Mouse (Mus musculus) heart, postnatal 36 days (tissue): Measurements from ENCODE around the gene Ptpro. TPM values are rescaled to one million over a fixed set of nuclear protein-coding genes. Genes with fewer than 3 reads are reported as not detected.
A peak's percentile ranks its signal among the peaks of the same experiment; 100 is the strongest.

ENCODE experiments used
- DNase-seq, 2 experiments: peaks; one replicate each; pipeline ENCODE4 v3.0.0; 2021 to 2022
- intact Hi-C: fragments of 180-260 bp; cut with DNase I; formaldehyde crosslinking; loops from one replicate; pipeline ENCODE4 v1.15.1; 2025
- total RNA-seq, 2 experiments: library from RNA; stranded (reverse); gene quantifications; 2 replicates each; pipeline ENCODE4 v1.2.3; 2021

Ptpro gene
- total RNA-seq, 2 experiments from 2014 or later: 3.6 to 3.9 TPM

DNA sequence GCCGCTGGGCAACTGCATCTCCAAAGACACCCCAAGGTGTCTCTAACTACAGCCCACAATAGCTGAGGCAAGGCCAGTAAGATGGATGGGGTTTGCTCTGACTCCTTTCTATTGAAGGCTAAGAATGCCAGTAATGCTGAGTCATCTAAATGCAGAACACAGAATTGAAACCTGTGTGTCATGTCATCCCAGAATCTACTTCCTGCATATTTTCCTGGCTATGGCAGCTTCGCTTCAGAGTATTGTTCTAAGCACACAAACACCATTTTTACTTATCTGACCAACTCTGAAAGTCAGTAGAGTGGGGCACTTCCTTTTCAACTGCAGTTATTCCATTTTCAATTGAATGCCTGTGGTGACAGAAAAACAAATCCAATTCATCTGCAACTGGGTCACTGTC is 40.3 kb downstream of the Ptpro start:
- intact Hi-C loops: no loop called here
- no peak for DNase-seq

DNA sequence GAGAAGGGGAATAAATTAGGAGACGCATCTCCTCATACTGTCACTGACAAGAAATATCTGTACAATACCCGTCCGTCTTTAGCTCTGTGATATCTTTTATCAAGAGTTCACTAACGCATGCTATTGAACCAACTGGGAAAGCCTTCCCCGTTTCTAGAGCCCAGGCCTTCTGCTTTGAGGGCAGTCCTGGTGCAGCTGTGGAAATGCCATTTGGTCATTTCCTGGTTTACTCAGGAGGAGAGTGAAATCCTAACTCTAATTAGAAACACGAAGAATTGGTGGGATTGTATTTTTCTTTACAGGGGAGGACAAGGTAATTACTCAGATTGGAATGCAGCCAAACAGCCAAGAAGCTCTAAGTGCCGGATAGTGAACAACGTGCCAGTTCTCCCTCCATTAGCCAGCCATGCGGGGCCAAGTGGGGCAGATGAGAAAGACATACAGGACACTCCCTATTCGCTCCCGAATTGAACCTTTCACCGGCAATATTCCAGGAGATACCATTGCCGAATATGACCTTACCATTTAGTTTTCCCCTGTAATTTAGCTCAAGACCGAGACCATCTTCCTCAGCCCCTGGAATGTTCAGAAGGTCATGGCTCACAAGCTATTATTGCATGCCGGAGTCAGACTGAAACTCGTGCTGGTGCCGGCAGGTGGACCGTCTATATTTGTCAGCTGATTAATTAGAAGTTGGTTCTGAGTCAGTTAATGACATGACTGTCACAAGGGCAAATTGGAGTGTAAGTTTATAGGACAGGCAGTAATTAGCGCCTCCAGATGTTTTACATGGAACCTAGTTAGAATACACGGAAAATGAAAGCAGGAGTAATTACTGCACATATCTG is 43.1 kb downstream of the Ptpro start:
- intact Hi-C loops: no loop called here
- DNase-seq: no peak

- intact Hi-C loops: no loop called here
- no peak for DNase-seq
These were observed 50.4 kb downstream of the Ptpro start for GRCm38 (mm10) chr6:137302561-137302960.

- DNase-seq: no peak
- intact Hi-C loops: no loop called here
These were observed 51.7 kb downstream of the Ptpro start for GRCm38 (mm10) chr6:137303824-137304223.

- DNase-seq: no peak
- intact Hi-C loops: no loop called here
These were observed 63.1 kb downstream of the Ptpro start for GRCm38 (mm10) chr6:137315265-137315664.

- intact Hi-C loops: no loop called here
- DNase-seq: no peak
These were observed 64.2 kb downstream of the Ptpro start for GRCm38 (mm10) chr6:137316358-137316757.

DNA sequence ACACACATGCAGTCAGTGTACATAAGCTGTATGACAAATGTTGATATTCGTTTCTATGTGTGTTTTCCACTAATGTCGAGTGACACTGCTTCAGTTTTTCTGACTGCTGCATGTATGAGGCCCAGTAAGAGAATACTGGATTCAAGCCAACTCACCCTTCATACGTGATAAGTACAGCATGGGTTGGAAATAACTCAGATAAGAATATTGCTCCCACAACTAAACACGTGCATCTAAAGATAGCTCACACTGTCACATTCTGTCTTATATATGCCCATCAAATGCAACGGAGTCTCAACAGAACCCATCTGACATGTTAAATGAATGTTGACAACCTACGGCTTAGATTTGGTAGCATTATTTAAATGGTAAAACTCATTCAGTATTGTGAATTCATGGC is 65.4 kb downstream of the Ptpro start:
- intact Hi-C loops: no loop called here
- no peak for DNase-seq

- intact Hi-C loops: no loop called here
- DNase-seq: no peak
These were observed 66.2 kb downstream of the Ptpro start for GRCm38 (mm10) chr6:137318242-137318861.

DNA sequence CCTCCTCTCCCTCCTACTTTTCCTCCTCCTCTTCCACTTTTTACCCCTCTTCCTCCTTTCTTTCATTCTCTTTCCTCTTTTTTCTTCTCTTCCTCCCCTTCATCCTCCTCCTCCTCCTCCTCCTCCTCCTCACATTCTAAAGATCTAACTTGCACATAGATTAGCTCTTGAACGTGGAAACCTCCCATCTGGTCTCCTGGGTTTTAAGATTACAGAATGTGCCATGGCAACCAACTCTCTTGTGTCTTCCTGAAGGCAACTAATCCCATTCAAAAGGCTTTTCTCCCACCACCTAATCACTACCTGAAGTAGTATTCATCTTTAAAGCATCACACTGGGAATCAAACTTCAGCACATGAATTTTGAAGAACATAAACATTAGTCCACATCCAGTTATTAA is 67.5 kb downstream of the Ptpro start:
- intact Hi-C loops: no loop called here
- no peak for DNase-seq

DNA sequence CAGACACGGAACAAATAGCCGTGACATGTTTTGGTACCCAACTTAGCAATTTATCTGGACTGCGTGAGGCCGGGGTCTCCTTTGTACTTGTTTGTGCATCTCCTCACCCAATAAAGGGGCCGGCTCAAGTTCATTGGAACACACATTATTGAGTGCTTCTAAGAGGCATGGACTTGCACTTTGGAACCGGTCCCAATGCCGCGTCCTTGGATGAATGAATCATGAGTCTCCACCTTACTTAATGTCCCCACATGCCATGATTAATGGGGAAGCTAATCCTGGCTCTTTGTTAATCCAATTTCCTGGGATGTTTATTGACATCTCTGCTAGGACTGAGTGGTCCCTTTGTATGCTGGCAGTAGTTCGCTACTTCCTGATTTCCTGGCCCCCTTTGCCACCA is 75.6 kb downstream of the Ptpro start:
- intact Hi-C loops: no loop called here
- no peak for DNase-seq

DNA sequence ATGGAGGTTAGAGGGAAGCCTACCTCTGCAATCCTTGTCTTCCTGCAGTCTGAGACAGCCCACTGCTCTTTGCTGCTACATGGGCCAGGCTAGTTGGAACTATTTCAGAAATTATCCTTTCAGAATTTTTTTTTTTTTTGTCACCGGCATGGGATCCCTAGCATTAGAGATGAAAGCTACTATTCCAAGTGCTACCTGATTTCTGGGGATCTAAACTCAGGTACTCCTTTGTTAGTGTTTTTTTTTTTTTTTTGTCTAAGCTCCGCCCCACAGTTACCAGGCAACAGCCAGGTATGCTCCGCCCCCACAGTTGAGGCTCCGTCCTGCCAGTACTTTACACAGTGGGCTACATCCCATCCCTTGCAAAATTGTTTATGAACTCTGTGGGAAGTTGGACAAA is 76.1 kb downstream of the Ptpro start:
- no peak for DNase-seq
- intact Hi-C loops: no loop called here

- no peak for DNase-seq
- intact Hi-C loops: no loop called here
These were observed 78.7 kb downstream of the Ptpro start for GRCm38 (mm10) chr6:137330782-137331181.

DNA sequence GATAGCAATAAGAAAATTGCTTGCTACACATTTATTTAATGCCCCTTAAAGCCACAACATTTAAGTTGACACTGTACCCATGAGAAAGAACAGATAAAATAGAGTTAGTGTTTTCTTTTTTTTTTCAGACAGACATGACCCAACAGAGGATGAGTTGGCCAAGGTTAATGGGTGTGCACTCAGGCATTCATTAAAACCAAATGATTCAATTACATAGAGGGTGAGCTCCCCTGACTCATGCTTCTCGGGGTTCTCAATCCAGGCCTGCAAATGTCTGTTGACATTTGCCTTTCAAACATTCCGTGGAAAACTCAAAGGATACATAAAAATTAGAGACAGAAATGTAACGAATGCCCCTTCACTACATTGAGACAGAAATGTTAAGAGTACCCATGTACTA is 79.7 kb downstream of the Ptpro start:
- DNase-seq: no peak
- intact Hi-C loops: no loop called here

- no peak for DNase-seq
- intact Hi-C loops: no loop called here
These were observed 87.0 kb downstream of the Ptpro start for GRCm38 (mm10) chr6:137339071-137339470.

- DNase-seq: no peak
- intact Hi-C loops: no loop called here
These were observed 91.7 kb downstream of the Ptpro start for GRCm38 (mm10) chr6:137343688-137344441.

DNA sequence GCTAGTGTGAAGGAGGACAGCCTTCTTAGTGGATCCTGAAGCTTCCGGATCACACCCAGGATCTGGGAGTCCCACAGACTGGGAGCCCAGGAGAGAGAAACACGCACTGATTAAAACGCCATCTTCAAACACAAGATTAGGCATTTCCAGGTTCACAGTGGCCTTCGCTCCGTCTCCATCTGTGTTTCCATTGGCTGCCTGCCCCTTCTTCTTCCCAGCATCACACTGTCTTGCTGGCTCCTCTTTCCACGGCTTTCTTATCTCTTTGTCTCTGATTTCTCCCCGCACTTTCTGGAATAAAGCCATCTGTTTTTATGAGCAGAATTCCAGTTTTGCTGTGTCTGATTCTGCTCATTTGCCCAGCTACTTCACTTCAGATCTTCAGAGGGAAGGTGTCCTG is 108.0 kb downstream of the Ptpro start:
- DNase-seq: no peak
- intact Hi-C loops: no loop called here

- intact Hi-C loops: no loop called here
These were observed 110.1 kb downstream of the Ptpro start for GRCm38 (mm10) chr6:137362216-137362615.

DNA sequence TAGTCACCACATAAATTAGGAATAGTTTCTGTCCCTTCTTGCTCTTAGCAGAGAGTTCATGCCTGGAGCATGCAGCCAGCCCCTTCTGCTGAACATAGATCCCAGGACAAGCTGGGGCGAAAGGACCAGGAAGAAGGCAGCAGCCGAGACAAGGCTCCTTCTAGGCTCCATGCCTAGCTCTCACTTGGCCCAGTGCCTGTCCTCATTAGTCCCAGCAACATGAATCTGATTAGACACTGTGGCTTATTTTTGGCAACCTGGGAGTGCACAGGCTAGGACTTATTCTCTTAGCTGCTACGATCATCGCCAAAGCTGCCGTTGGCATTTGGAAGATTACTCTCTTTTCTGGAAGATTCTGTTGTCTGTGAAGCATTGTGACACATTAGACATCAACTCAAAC is 112.6 kb downstream of the Ptpro start:
- DNase-seq: peak; percentile 11 to 28
- intact Hi-C loops: no loop called here

More at GRCm38 (mm10) chr6:137362216-137362615, 110.1 kb downstream of the Ptpro start:
- no peak for DNase-seq

DNA sequence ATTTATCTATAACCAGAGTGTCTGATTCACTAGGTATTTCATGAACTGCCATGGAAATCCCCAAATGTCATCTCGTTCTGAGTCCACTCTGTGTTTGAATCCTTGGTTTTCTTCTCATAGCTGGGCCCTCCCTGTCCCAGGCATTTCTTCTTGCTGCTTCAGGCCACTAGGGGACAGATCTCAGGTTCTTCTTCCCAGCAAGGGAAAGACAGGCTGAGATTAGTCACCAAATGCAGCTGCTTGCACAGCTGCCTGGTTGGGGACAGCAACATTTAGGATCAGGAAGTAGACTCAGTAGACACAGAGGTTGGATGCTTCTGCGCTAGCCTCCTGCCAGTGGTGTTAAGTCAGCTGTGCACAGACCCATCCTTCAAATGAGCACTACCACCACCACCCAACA is 113.5 kb downstream of the Ptpro start:
- no peak for DNase-seq
- intact Hi-C loops: no loop called here

DNA sequence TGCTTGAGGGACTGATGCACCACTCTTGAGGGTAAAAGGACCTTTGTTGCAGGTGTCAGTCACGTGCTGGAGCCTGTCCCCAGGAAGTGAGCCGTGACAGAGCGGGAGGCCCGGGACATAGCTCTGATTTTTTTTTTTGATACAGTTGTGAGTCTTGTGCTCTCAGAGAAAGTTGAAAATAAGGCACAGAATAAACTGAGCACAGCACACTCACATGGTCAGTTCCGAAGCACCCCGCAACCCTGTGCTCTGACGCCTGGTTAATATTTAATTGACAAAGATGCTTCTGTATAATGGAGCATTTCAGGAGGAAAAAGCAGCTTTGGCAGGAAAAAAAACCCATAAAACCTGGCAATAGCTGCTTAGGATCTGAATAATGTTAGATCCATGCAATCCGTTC is 118.6 kb downstream of the Ptpro start:
- intact Hi-C loops: no loop called here
- no peak for DNase-seq

DNA sequence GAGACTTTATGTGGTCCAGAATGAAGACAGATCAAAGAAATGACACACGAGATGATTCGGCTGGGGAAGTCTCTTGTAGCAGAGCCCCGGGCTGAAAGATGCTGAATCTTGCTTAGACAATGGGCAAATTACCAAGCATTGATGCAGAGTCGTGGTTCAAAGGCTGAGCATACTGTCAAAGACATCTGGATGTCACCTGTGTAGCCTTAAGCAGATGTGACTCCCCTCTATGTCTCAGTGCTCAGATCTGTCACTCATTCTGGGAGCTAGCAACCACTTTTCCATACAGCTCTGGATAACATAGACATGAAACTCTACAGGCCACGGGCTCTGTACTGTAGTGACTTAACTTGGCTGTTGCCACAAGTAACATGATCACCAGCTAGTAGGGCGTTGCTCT is 119.3 kb downstream of the Ptpro start:
- intact Hi-C loops: no loop called here

DNA sequence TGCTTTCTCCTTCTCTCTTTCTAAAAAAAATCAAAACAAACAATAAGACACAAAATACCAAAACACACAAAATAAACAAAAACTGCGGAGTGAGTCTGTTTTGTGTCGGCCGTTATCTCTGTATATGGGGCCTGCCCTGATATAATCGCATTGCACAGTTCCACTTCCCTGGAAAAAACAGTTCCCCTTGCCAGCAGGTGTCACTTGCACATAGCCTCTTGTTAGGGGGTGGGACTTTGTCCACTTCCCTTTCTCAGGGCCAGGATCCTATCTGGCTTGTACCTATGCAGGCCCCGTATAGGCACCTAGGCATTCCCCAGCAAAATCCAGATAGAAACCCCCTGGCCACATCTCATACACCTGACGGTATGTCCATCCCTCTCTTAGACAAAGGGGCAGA is 121.8 kb downstream of the Ptpro start:
- no peak for DNase-seq

More for the DNA sequence above, 119.3 kb downstream of the Ptpro start:
- DNase-seq: no peak

More for the DNA sequence above, 121.8 kb downstream of the Ptpro start:
- intact Hi-C loops: no loop called here
